Mouse (Mus musculus): ENCODE measurements around the gene Tspo. TPM values are rescaled to one million over a fixed set of nuclear protein-coding genes. Genes with fewer than 3 reads are reported as not detected.

Gene Tspo
- polyA plus RNA-seq, 1 experiment: 257 TPM

DNA sequence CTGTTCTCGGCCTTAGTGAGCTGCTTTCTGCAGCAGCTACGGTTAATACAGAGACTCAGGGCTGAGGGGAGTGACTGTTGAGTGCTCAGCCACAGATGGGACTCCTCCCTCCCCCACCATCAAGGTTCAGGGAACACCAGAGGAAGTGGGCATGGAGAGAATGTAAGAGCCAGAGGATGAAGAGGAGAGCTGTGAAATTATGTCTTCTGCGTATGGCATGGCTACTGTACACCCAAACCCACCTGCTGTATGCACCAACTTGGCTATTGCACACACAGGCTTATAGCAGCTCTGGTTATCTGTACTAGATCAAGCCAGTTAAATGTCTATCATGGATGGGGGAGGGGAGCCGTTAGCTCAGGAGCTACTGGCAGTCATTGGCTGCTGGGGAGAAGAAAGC lies 37.8 kb downstream of the Tspo start:
- WGBS: 36% methylated on average over 4 of the region's 4 CpGs
- DNase-seq (ENCODE audit: low read depth in 1 of 2, low spot score in 2 of 2): no peak

DNA sequence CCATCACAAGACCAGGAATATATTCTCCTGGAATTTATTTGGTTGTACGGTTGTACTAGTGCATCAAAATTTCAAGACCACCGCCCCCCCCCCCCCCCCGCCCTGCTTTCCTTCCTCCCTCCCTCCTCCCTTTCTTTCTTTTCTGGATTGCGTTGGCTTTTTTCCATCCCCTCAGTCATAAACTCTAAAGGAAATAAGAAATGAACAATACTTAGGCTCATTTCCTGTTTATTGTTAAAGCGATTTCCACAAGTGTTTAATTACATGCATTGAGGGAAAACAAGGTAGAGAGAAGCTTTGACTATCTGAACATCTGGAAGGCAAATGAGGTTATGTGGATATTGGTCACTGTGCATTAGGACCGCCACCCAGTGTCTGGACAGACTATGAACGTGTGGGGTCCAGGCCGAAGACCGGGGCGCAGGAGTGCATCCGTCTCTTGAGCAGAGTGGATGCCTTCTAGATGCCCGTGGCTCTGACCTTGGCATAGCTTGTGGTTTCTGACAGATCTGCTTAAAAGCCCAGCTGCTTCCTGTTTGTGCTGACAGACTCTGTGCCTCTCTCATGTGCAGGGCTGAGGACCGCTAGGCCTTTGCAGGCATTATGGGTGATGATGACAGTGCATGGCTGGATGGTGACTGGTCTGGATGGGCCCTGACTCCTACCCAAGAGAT lies 39.1 kb downstream of the Tspo start:
- TF ChIP-seq CTCF (IDR thresholded peaks at IDR 0.05; ENCODE audit: extremely low read depth, insufficient read depth, insufficient read length, insufficient replicate concordance): no peak
- no peak for TF ChIP-seq POLR2A (IDR thresholded peaks at IDR 0.05; ENCODE audit: low read depth, low read length)
- DNase-seq (ENCODE audit: low read depth in 1 of 2, low spot score in 2 of 2): peak; percentile 70 to 75
- H3K4me3 ChIP-seq (ENCODE audit: extremely low read depth, insufficient read depth, insufficient read length): no peak overlapping the region
- peaks cover 25% of the 10 kb centered on the region; the same call in 1 of the 2 replicates for H3K4me1 ChIP-seq (ENCODE audit: control insufficient read depth, insufficient read depth, insufficient read length)
- H3K27ac ChIP-seq (ENCODE audit: insufficient read depth, low read length): peak overlapping the region; percentile 90
- H3K27me3 ChIP-seq (ENCODE audit: control insufficient read depth, insufficient read depth, low read length): no peaks in the 10 kb centered on the region
- no peaks in the 10 kb centered on the region for H3K36me3 ChIP-seq (ENCODE audit: control insufficient read depth, insufficient read depth, low read length)
- WGBS: 6% methylated on average over 13 of the region's 13 CpGs

More for the DNA sequence above, 37.8 kb downstream of the Tspo start:
- Histone ChIP-seq H3K27ac (ENCODE audit: insufficient read depth, low read length) (peak overlapping the region; percentile 17), H3K36me3 (ENCODE audit: control insufficient read depth, insufficient read depth, low read length) (no peaks in the 10 kb centered on the region), H3K4me1 (ENCODE audit: control insufficient read depth, insufficient read depth, insufficient read length) (peaks cover 25% of the 10 kb centered on the region; the same call in 1 of the 2 replicates), H3K27me3 (ENCODE audit: control insufficient read depth, insufficient read depth, low read length) (no peaks in the 10 kb centered on the region), H3K4me3 (ENCODE audit: extremely low read depth, insufficient read depth, insufficient read length) (no peak overlapping the region)
- no peak for TF ChIP-seq CTCF (IDR thresholded peaks at IDR 0.05; ENCODE audit: extremely low read depth, insufficient read depth, insufficient read length, insufficient replicate concordance)
- no peak for TF ChIP-seq POLR2A (IDR thresholded peaks at IDR 0.05; ENCODE audit: low read depth, low read length)

DNA sequence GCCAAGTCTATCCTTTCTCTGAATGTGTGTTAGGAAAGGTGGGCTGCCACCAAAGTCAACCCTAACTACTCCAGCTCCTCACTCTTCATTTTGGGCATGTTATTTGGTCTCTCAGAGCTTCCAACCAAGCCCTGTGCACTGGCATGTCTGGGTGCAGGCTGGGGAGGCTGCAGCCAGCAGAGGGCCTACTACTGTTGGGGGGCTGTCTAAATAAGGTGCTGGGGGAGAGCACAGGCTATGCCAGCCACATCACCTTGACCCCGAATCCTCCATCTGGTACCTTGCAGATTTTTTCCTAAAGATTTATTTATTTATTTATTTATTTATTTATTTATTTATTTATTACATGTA lies 39.6 kb downstream of the Tspo start:
- Histone ChIP-seq H3K36me3 (ENCODE audit: control insufficient read depth, insufficient read depth, low read length) (no peaks in the 10 kb centered on the region), H3K4me3 (ENCODE audit: extremely low read depth, insufficient read depth, insufficient read length) (no peak overlapping the region), H3K27me3 (ENCODE audit: control insufficient read depth, insufficient read depth, low read length) (no peaks in the 10 kb centered on the region), H3K27ac (ENCODE audit: insufficient read depth, low read length) (peak overlapping the region; percentile 90), H3K4me1 (ENCODE audit: control insufficient read depth, insufficient read depth, insufficient read length) (peaks cover 25% of the 10 kb centered on the region; the same call in 1 of the 2 replicates)
- DNase-seq (ENCODE audit: low read depth in 1 of 2, low spot score in 2 of 2): peak in 1 of 2 experiments; percentile 18
- 89% methylated on average over 1 of the region's 1 CpGs for WGBS
- no peak for TF ChIP-seq POLR2A (IDR thresholded peaks at IDR 0.05; ENCODE audit: low read depth, low read length)
- TF ChIP-seq CTCF (IDR thresholded peaks at IDR 0.05; ENCODE audit: extremely low read depth, insufficient read depth, insufficient read length, insufficient replicate concordance): peak; percentile 6; the same call in 1 of the 2 replicates

DNA sequence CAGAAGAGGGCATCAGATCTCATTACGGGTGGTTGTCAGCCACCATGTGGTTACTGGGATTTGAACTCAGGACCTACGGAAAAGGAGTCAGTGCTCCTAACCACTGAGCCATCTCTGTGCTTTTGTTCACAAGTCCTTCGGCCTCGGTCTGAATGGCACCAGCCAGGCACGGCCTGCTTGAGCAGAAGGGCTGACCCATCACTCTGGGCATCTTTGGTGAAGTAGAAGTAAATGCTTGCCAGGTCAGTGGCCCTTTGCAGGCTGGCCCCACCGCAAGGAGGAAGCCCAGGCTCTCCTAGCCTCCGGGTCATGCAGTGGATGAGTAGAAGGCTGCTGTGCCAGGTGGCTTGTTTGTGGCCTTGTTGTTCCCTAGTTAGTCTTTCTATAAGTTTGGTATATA lies 40.0 kb downstream of the Tspo start:
- Histone ChIP-seq H3K4me3 (ENCODE audit: extremely low read depth, insufficient read depth, insufficient read length) (no peak overlapping the region), H3K27me3 (ENCODE audit: control insufficient read depth, insufficient read depth, low read length) (no peaks in the 10 kb centered on the region), H3K27ac (ENCODE audit: insufficient read depth, low read length) (0 out of 2 replicates have a peak overlapping the region, but pooled peaks have one; percentile 34), H3K4me1 (ENCODE audit: control insufficient read depth, insufficient read depth, insufficient read length) (peaks cover 25% of the 10 kb centered on the region; the same call in 1 of the 2 replicates), H3K36me3 (ENCODE audit: control insufficient read depth, insufficient read depth, low read length) (no peaks in the 10 kb centered on the region)
- 93% methylated on average over 7 of the region's 7 CpGs for WGBS
- DNase-seq (ENCODE audit: low read depth in 1 of 2, low spot score in 2 of 2): no peak
- TF ChIP-seq POLR2A (IDR thresholded peaks at IDR 0.05; ENCODE audit: low read depth, low read length) (no peak), CTCF (IDR thresholded peaks at IDR 0.05; ENCODE audit: extremely low read depth, insufficient read depth, insufficient read length, insufficient replicate concordance) (no peak)

DNA sequence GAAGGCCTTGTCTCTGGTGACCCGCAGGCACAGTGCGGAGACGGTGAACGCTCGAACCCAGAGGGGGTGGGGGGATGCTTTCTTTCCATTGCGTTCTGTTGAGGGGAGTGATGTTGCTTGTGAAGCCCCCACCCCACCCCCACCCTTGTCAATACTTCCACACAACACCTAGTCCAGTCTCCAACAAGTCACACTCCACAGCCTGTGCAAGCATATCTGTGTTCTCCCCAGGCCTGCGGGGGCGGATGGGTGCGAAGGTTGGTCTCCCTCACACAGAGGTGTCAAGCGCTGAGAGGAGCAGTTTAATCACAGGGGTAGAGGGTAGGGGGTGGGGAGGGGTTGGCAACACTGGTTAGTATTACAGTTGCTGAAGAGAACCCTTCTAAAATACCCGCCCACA lies 42.8 kb downstream of the Tspo start:
- H3K4me1 ChIP-seq (ENCODE audit: control insufficient read depth, insufficient read depth, insufficient read length): peaks cover 20% of the 10 kb centered on the region; the same call in 1 of the 2 replicates

DNA sequence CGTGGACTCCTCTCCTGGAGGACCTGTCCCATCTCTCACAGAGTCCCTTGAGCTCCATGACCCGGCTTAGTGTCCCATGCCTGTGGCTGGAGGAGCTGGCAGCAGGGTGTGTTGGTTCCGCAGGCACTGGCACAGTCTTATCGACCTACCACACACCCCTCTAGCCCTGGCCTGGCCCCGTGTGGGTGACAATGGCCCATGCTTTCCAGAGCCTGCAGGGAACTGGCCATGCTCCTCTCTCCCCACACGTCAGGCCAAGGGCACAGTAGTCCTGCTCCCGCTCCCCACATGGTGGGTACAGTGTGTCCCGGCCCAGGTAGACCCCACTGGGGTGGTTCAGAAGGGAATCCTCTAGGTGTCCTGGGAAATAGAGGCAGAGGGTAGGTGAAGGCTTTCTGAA lies 43.3 kb downstream of the Tspo start:
- Histone ChIP-seq H3K36me3 (ENCODE audit: control insufficient read depth, insufficient read depth, low read length) (no peaks in the 10 kb centered on the region), H3K4me3 (ENCODE audit: extremely low read depth, insufficient read depth, insufficient read length) (no peak overlapping the region), H3K27ac (ENCODE audit: insufficient read depth, low read length) (no peak overlapping the region), H3K4me1 (ENCODE audit: control insufficient read depth, insufficient read depth, insufficient read length) (peaks cover 20% of the 10 kb centered on the region; the same call in 1 of the 2 replicates), H3K27me3 (ENCODE audit: control insufficient read depth, insufficient read depth, low read length) (no peaks in the 10 kb centered on the region)
- 88% methylated on average over 8 of the region's 8 CpGs for WGBS
- DNase-seq (ENCODE audit: low read depth in 1 of 2, low spot score in 2 of 2): no peak
- TF ChIP-seq CTCF (IDR thresholded peaks at IDR 0.05; ENCODE audit: extremely low read depth, insufficient read depth, insufficient read length, insufficient replicate concordance) (no peak), POLR2A (IDR thresholded peaks at IDR 0.05; ENCODE audit: low read depth, low read length) (no peak)

More for the DNA sequence above, 42.8 kb downstream of the Tspo start:
- H3K4me3 ChIP-seq (ENCODE audit: extremely low read depth, insufficient read depth, insufficient read length): no peak overlapping the region
- H3K27me3 ChIP-seq (ENCODE audit: control insufficient read depth, insufficient read depth, low read length): no peaks in the 10 kb centered on the region
- no peak overlapping the region for H3K27ac ChIP-seq (ENCODE audit: insufficient read depth, low read length)
- 90% methylated on average over 11 of the region's 11 CpGs for WGBS
- DNase-seq (ENCODE audit: low read depth in 1 of 2, low spot score in 2 of 2): no peak
- H3K36me3 ChIP-seq (ENCODE audit: control insufficient read depth, insufficient read depth, low read length): no peaks in the 10 kb centered on the region
- TF ChIP-seq CTCF (IDR thresholded peaks at IDR 0.05; ENCODE audit: extremely low read depth, insufficient read depth, insufficient read length, insufficient replicate concordance) (no peak), POLR2A (IDR thresholded peaks at IDR 0.05; ENCODE audit: low read depth, low read length) (no peak)
